Mouse (Mus musculus) embryonic facial prominence, embryonic 11.5 days (tissue): ENCODE measurements around the gene St14. TPM values are rescaled to one million over a fixed set of nuclear protein-coding genes. Genes with fewer than 3 reads are reported as not detected.
A peak's percentile ranks its signal among the peaks of the same experiment; 100 is the strongest.

Source experiments
- ATAC-seq: fragments of 200-750 bp; cut with Nextera tagmentation; replicated peaks from 2 replicates; pipeline ENCODE4 v1.8.0; 2017; ENCODE audit warnings: low read depth; ENCODE audit not compliant: insufficient number of reproducible peaks, low FRiP score, low TSS enrichment
- DNase-seq: peaks from one replicate; pipeline ENCODE4 v3.0.0-alpha.2; 2015; ENCODE audit warnings: low spot score
- H3K27ac ChIP-seq: fragments of 300-500 bp; sonication (generic); replicated peaks from 2 replicates; pipeline ENCODE4 v1.5.1; 2014; ENCODE audit warnings: mild to moderate bottlenecking, low read depth, low read length, control low read depth
- H3K27me3 ChIP-seq: fragments of 300-500 bp; sonication (generic); 2 replicates; pipeline ENCODE4 v1.6.1; 2014; ENCODE audit warnings: mild to moderate bottlenecking, low read length, moderate library complexity, mixed read lengths; ENCODE audit not compliant: control insufficient read depth, insufficient read depth
- H3K36me3 ChIP-seq: fragments of 300-500 bp; sonication (generic); replicated peaks from 2 replicates; pipeline ENCODE4 v1.6.1; 2014; ENCODE audit warnings: low read depth, mild to moderate bottlenecking, low read length, moderate library complexity, mixed read lengths; ENCODE audit not compliant: control insufficient read depth, insufficient read depth
- H3K4me1 ChIP-seq: fragments of 300-500 bp; sonication (generic); 2 replicates; pipeline ENCODE4 v1.6.1; 2014; ENCODE audit warnings: low read length, mixed read lengths; ENCODE audit not compliant: control insufficient read depth, insufficient read depth
- H3K4me2 ChIP-seq: fragments of 300-500 bp; sonication (generic); 2 replicates; pipeline ENCODE4 v1.6.1; 2014; ENCODE audit warnings: low read depth, mild to moderate bottlenecking, control low read depth, low read length, moderate library complexity
- H3K4me3 ChIP-seq: fragments of 300-500 bp; sonication (generic); 2 replicates; pipeline ENCODE4 v1.5.1; 2014; ENCODE audit warnings: low read depth, low read length, control low read depth
- H3K9ac ChIP-seq: fragments of 300-500 bp; sonication (generic); replicated peaks from 2 replicates; pipeline ENCODE4 v1.6.1; 2014; ENCODE audit warnings: mild to moderate bottlenecking, control low read depth, low read length
- H3K9me3 ChIP-seq: fragments of 300-500 bp; sonication (generic); replicated peaks from 2 replicates; pipeline ENCODE4 v1.6.1; 2016; ENCODE audit warnings: mild to moderate bottlenecking, low read length, inconsistent platforms, mixed read lengths; ENCODE audit not compliant: control insufficient read depth
- WGBS: fragments of 180-500 bp; shearing (Covaris S2); extraction: QIAGEN DNeasy Blood & Tissue Kit; methylation state at CpG from one replicate; pipeline ENCODE4 v1.1.7; 2014; 5-methylcytosine and 5-hydroxymethylcytosine counted together
- polyA plus RNA-seq: library from polyadenylated mRNA; unstranded; fragments of >200 nt; fragmentation: Nextera tagmentation; extraction: Ambion mirVana; gene quantifications from 2 replicates; pipeline ENCODE4 v1.2.1, GENCODE M21; 2014

The St14 gene
- polyA plus RNA-seq, 1 experiment from 2014 or later: 6.4 TPM

DNA sequence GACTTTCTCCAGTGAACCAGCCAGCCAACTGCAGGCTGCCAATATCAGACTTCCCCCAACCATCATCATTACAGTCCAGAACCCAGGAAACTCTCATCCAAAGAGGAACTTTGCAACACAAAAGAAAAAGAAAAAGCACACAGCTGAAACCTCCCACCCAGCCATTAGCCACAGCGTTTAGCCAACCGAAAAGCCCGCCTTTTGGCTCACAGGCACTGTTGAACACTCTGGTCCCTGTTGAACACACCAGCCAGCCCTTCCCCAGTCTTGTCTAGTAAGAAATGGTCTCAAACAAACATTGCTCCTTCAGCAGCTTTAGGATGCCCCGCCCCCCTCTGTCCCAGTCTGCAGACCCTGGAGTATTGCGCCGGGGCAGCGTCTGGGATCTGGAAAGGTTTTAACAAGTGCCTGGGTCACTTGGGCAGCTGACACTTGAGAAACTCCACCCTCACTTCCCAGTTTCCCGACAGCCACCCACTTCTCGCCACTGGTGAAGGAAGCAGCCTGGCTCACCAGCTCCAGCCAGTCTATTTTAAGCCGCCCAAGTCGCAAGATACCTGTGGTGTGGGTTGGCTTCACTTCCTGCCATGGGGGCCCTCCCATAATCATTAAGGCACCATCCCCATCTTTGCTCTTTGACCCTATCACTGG is 11.6 kb downstream of the St14 start:
- ATAC-seq (no peak), DNase-seq (no peak)
- H3K9me3 ChIP-seq: no peaks in the 10 kb centered on the region
- H3K27me3 ChIP-seq: no peaks in the 10 kb centered on the region
- 50% methylated on average over 11 of the region's 11 CpGs for WGBS
- no peak overlapping the region for H3K4me2 ChIP-seq
- H3K36me3 ChIP-seq: no peaks in the 10 kb centered on the region
- no peak overlapping the region for H3K27ac ChIP-seq
- H3K4me3 ChIP-seq: no peak overlapping the region
- H3K9ac ChIP-seq: no peak overlapping the region
- no peaks in the 10 kb centered on the region for H3K4me1 ChIP-seq

DNA sequence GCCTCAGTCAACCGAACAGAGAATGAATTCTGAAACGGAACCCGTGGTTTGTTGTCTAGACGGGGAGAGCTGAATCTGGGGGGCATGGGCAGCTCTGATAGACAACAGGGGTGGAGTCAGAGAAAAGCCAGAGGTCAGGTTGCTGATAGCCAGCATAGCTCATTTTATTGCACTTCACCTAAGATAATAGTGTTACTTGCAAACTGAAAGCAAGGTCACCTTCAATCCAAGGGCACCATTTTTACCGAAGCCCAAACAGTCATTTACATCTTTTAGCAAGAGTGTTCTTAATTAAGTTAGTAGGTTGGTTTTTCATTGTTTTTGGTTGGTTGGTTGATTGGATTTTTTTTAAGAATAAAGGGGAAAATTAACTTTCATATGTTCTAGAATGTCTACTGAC is 12.2 kb downstream of the St14 start:
- no peaks in the 10 kb centered on the region for H3K27me3 ChIP-seq
- no peak overlapping the region for H3K4me2 ChIP-seq
- H3K4me1 ChIP-seq: no peaks in the 10 kb centered on the region
- H3K4me3 ChIP-seq: no peak overlapping the region
- no peak for ATAC-seq
- H3K9ac ChIP-seq: no peak overlapping the region
- DNase-seq: no peak
- no peaks in the 10 kb centered on the region for H3K36me3 ChIP-seq
- H3K9me3 ChIP-seq: no peaks in the 10 kb centered on the region
- 69% methylated on average over 5 of the region's 5 CpGs for WGBS
- H3K27ac ChIP-seq: no peak overlapping the region

DNA sequence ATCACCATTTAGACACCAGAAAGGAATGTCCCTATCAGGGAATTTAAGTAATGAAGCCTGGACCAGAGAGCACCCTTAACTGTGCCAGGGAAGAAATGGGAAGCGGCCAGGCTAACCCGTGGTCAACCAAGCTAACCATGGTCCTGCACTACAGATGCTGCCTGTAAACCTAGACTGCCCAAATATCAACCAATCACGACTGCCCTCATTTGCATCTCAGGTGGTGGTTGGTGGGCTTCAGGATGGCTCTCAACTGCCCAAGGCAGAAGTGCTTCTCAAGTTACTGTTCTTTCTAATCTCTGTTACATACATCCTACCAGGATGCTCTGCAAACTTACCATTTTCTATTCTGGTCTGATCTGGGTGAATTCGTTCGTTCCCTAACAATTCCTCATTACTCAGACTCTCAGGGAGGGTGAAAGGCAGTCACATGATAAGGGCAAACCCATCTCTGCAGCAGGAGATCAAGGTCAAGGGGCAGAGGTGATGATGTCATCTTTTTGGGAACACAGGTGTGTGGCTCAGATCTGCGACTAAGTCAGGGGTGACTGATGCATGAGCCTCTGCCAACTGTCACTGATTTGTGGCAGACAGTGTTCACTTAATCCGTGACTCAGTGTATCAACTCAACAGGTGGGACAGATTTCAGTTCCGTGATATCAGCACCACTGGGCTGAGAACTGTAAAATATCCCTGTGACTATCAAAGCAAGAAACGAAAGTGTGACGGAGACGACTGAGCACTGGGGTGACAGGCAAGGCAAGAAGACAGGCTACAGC is 12.9 kb downstream of the St14 start:
- Histone ChIP-seq H3K4me3 (no peak overlapping the region), H3K4me2 (no peak overlapping the region; the same call in 1 of the 2 replicates), H3K9ac (no peak overlapping the region), H3K36me3 (no peaks in the 10 kb centered on the region), H3K4me1 (no peaks in the 10 kb centered on the region), H3K9me3 (no peaks in the 10 kb centered on the region), H3K27ac (no peak overlapping the region), H3K27me3 (no peaks in the 10 kb centered on the region)
- ATAC-seq: peak; percentile 96
- peak; percentile 84 for DNase-seq
- WGBS: 30% methylated on average over 11 of the region's 11 CpGs

DNA sequence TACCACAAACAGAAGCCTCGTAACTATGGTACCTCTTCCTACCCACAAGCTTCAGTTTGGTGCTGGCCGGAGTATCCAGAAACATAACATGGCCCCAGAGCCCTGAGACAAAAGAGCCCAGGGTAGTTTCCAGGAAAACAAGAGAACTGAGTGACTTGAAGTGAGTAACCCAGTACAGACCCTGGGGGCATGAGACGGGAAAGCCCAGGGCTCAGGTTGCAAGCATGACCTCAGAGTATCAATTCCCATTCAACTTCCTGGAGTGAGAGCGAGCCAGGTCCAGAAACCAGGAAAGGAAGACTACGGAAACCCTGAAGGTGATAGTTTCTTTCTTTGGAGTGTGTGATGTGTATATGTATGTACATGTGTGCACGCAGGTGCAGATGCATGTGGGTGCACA is 14.2 kb downstream of the St14 start:
- Histone ChIP-seq H3K9me3 (no peaks in the 10 kb centered on the region), H3K27ac (no peak overlapping the region), H3K9ac (no peak overlapping the region), H3K4me1 (no peaks in the 10 kb centered on the region), H3K36me3 (no peaks in the 10 kb centered on the region), H3K4me2 (no peak overlapping the region), H3K27me3 (no peaks in the 10 kb centered on the region), H3K4me3 (no peak overlapping the region)
- no peak for DNase-seq
- WGBS: 61% methylated on average over 6 of the region's 6 CpGs
- ATAC-seq: no peak

DNA sequence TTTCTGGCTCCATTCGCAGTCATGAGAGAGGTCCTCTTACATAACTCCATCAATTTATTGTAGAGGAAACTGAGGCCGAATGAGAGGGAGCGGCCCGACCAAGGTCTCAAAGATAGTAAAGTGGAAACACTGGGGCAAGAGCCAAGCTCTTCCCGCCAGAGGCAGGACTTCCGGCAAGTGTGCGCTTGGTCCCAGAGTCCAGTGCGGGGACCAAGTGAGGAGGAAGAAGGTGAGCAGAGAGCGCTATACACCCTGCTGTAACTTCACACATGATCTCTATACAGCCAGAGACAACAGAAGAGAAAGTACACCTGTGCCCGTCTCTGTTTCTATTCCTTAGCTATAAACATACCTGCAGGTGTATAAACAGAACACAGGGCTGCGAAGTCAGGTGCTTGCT is 14.6 kb downstream of the St14 start:
- no peak for ATAC-seq
- H3K36me3 ChIP-seq: no peaks in the 10 kb centered on the region
- no peak overlapping the region for H3K4me2 ChIP-seq
- no peak for DNase-seq
- H3K27ac ChIP-seq: no peak overlapping the region
- H3K4me3 ChIP-seq: no peak overlapping the region
- no peaks in the 10 kb centered on the region for H3K4me1 ChIP-seq
- H3K9me3 ChIP-seq: no peaks in the 10 kb centered on the region
- 91% methylated on average over 11 of the region's 11 CpGs for WGBS
- H3K9ac ChIP-seq: no peak overlapping the region
- H3K27me3 ChIP-seq: no peaks in the 10 kb centered on the region

DNA sequence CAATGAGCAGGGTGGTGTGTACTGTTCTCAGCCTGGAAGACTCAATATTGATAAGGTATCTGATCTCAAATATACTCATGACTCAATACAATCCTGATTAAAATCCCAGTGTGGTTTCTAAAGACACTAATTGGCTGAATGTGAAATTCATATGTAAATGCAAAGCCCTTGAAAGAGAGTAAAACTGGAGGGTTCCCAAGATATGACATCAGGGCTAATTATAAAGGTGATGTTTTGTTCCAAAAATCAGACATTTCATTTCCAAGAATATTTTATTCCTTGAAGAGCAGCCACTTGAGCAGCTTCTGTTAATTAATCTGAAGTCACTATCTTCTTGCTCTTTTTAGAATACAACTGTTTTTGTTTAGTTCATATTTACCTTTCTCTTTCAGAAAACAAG is 16.1 kb downstream of the St14 start:
- Histone ChIP-seq H3K9ac (no peak overlapping the region), H3K36me3 (no peaks in the 10 kb centered on the region), H3K4me2 (no peak overlapping the region), H3K9me3 (no peaks in the 10 kb centered on the region), H3K27ac (no peak overlapping the region), H3K27me3 (no peaks in the 10 kb centered on the region), H3K4me3 (no peak overlapping the region), H3K4me1 (no peaks in the 10 kb centered on the region)
- ATAC-seq (no peak), DNase-seq (no peak)

DNA sequence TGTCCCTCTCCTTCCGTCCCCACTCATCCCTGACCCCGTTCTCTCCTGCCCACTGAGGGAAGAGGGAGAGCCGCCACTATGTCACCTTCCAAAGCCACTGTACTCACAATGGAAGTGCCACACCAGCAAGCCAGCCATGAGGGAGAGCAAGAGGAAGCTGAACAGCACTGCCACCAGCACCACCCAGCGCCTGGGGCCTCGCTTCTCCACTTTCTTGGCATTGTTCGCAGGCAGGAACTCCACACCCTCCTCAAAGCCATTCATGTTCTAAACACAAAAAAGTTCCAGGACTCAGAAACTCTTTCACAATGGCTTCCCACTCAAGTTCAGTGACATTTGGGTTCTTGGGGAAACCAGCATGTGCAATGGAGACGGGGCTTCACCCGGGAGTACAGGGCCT is 23.2 kb downstream of the St14 start:
- DNase-seq (no peak), ATAC-seq (no peak)
- Histone ChIP-seq H3K27ac (no peak overlapping the region), H3K4me3 (no peak overlapping the region), H3K27me3 (no peaks in the 10 kb centered on the region), H3K9ac (no peak overlapping the region), H3K9me3 (no peaks in the 10 kb centered on the region), H3K4me2 (no peak overlapping the region), H3K4me1 (no peaks in the 10 kb centered on the region), H3K36me3 (no peaks in the 10 kb centered on the region)
- 89% methylated on average over 8 of the region's 8 CpGs for WGBS

DNA sequence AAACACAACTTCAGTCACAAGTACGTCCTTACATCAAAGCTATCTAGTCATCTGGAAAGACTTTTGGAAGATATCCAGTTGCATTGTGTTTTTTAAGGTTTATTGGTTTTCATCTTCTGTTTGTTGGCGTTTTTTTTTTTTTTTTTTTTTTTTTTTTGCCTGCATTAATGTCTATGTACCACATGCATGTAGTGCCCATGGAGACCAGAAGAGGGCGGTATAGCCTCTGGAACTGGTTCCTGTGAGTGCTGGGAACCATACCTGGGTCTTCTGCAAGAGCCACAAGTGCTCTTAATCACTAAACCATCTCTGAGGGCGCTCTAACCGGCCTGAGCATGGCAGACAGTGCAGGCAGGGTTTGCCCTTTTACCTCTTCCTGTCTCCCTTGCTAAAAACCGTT is 33.5 kb downstream of the St14 start:
- ATAC-seq (no peak), DNase-seq (no peak)
- no peaks in the 10 kb centered on the region for H3K9me3 ChIP-seq
- 73% methylated on average over 6 of the region's 6 CpGs for WGBS
- no peaks in the 10 kb centered on the region for H3K4me1 ChIP-seq
- H3K4me3 ChIP-seq: no peak overlapping the region
- no peak overlapping the region for H3K9ac ChIP-seq
- no peaks in the 10 kb centered on the region for H3K27me3 ChIP-seq
- H3K36me3 ChIP-seq: no peaks in the 10 kb centered on the region
- H3K4me2 ChIP-seq: no peak overlapping the region
- H3K27ac ChIP-seq: no peak overlapping the region
